ENCODE assay signal across 22 mouse cellular contexts in the genomic region with DNA sequence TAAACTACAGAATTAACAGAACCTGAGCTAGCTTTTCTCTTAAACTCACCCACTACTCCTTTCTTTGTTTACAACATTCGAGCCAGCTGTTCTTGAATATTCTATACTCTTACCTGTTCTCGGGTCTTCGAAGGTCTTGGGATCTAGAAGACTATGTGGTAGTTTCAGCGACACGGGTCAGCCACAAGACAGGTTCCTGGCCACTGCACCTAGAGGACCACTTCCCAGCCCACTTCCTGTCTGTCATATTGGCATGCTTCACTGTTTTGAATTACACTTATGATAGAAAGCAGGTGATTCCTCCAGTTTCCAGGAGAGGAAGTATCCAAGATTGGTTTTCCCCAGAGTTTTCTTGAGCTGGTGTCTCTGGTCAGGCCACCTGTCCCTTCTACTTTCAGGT. TPM values are rescaled to one million over a fixed set of nuclear protein-coding genes. Genes with fewer than 3 reads are reported as not detected.
"Had no signal": no experiment of that assay in that cellular context is flagged by ENCODE, and none has a peak within 500 bp of the region (broad histone marks: within the 10 kb centered on the region; RNA-seq: fewer than 3 reads in every experiment).

No protein-coding gene starts in this region.

- H3K36me3 ChIP-seq: kidney, embryonic 15.5 days; liver, embryonic 13.5 days; midbrain, embryonic 10.5 days; midbrain, embryonic 13.5 days; neural tube, embryonic 12.5 days; neural tube, embryonic 15.5 days had no signal

- H3K27ac ChIP-seq: kidney, embryonic 15.5 days; left cerebral cortex, adult 2 months; liver, embryonic 13.5 days; midbrain, embryonic 10.5 days; midbrain, embryonic 13.5 days; neural tube, embryonic 12.5 days; neural tube, embryonic 15.5 days had no signal

- H3K4me1 ChIP-seq: kidney, embryonic 15.5 days; liver, embryonic 13.5 days; midbrain, embryonic 10.5 days; midbrain, embryonic 13.5 days; neural tube, embryonic 12.5 days; neural tube, embryonic 15.5 days had no signal

- DNase-seq: kidney, adult 8-10 months; kidney, postnatal 10 days; kidney, postnatal 36 days; layer of hippocampus, postnatal 36 days; liver, embryonic 13.5 days; lung, embryonic 14.5 days; lung, postnatal 36 days; retina, postnatal 1 day; right cerebral cortex, postnatal 25 days; spleen, adult 18-20 months had no signal

- H3K4me3 ChIP-seq: kidney, embryonic 15.5 days; left cerebral cortex, adult 2 months; liver, embryonic 13.5 days; megakaryocyte, embryonic 14.5 days; midbrain, embryonic 10.5 days; midbrain, embryonic 13.5 days; neural tube, embryonic 12.5 days; neural tube, embryonic 15.5 days had no signal

- ATAC-seq: intestine, postnatal 0 days; lung, postnatal 0 days; midbrain, embryonic 13.5 days had no signal

- H3K27me3 ChIP-seq: kidney, embryonic 15.5 days; liver, embryonic 13.5 days; megakaryocyte, embryonic 14.5 days; neural tube, embryonic 12.5 days; neural tube, embryonic 15.5 days had no signal

RNA-seq across cellular contexts. Expression of gene Ankrd22, which starts 3.2 kb away (rescaled TPM):
- total RNA-seq: layer of hippocampus, postnatal 36 days; left cerebral cortex, adult 2 months; midbrain, postnatal 0 days had no signal
- polyA plus RNA-seq: limb, embryonic 11.5 days; liver, adult 2 months; lung, embryonic 14.5 days; midbrain, embryonic 13.5 days; midbrain, postnatal 0 days; neural tube, embryonic 15.5 days had no signal
